Mouse (Mus musculus): Measurements from ENCODE around the gene Cckbr.
A peak's percentile ranks its signal among the peaks of the same experiment; 100 is the strongest.

Cckbr gene

DNA sequence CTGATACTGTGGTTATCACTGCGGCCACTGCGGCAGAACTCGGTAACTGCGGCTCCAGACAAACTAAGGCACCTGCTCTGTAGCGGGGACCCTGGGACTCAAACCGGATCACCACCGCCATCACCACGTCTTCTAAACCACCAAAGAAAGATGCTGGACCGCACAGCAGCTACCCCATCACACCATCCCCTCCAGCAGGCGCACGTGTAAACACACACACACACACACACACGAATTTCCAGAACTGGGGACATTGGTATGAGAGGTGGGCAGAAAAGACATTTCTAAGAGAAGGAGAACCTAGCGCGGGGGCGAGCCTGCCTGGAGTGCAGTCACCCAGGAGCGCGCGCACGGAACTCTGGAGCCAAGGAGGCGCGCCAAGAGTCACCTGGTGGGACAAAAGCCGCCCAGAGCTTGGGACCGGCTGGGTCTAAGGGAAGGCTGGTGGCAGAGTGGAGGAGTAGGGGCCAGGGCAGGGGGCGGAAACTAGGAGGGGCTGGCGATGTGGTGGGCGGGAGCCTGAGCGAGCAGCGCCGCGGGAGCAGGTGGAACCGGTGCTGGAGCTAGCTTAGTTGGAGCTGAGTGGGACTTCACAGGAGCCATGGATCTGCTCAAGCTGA, at the start of gene Cckbr:
Gene Cckbr, plus strand, starts transcription at position 308 of the 620 bp plus-strand sequence.
- no peak for DNase-seq (ENCODE audit: low spot score)

DNA sequence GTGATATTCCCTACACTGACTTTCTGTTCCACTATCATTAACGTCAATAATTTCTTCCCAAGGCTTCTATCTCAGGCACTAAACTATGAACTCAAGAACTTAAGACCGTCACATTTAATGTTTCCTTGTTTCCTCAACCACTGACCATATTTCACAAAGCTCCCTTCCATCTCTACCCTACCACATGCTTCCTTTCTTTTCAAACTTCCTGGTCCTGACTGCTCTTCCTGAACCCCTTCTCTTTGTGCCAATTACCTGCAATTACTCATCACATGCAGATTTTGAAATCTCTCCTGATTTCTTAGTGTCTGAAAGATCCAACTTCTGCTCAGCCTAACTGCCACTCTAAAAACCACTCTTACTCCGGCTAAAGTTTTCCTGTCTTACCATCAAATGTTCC, 45.2 kb upstream of the Cckbr start:
- no peak for DNase-seq (ENCODE audit: low spot score)

GRCm38 (mm10) chr7:105387696-105388095, 37.8 kb upstream of the Cckbr start:
- DNase-seq (ENCODE audit: low spot score) = no peak

- DNase-seq (ENCODE audit: low spot score) = no peak
These were observed 35.3 kb upstream of the Cckbr start for GRCm38 (mm10) chr7:105390236-105390635.

DNA sequence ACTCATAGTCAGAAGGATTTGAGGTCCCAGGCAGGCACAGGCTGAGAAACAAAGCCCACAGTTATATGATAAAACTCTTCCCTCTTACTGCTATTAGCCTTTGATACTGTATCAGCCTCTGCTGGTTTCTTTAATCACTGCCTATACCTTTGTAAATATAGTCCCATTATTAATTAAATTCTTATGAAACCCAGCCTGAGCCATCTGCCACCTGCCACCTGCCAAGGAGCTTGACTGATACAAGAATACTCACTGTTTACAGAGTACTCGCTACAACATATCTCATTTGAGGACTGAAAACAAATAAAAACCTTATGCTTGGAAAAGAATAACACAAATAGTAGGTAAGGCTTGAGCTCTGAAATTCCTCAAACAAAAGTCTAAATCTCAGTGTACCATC, 30.9 kb upstream of the Cckbr start:
- no peak for DNase-seq (ENCODE audit: low spot score)

DNA sequence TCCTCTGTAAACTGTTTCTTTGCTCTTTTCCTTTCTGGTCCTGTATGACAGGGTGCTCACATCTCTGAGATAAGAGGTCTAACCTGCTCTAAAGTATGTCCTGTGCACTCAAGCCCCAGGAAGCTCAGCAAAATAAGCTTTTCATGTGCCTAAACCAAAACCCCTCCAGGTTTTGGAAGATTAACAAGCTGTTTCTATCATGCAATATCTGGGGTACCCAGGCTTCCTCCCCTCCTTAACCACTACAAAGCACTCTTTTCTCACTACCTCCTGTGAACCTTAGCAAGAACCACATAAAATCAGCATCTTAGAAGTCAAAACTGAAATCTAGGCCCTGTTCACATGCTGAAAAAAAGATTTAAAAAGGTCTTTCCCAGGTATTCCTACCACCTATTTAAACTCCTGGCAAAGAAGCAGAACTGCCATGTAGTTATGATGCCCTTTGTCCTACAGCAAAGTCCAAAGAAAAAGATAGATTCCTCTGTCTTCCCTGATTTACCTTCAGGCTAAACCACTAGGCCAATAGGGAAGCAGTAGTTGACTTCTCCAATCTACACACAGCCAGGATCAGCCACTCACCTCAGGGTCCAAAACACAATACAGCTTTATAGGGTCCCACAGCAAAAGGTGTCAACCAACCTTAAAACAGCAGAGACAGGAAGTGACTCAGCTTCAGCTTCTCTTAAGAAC, 30.3 kb upstream of the Cckbr start:
- no peak for DNase-seq (ENCODE audit: low spot score)

DNA sequence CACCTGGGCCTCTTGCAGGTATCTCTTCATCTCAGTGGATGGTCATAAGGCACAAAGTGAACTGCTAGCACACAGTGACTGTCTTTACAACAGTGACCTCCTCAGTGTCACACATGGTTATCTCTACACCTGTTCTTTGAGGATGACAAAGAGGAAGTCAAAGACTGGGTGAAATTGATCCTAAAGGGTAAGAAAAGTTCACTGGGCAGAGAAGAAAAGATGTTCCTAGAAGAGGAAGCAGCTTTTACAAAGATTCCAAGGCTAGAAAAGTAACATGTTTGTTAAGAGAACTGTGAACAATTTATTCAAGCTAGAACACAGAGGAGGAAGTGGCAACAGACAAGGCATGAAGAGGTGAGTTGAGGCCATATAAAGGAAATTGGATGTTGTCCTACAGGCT, 29.4 kb upstream of the Cckbr start:
- no peak for DNase-seq (ENCODE audit: low spot score)

- DNase-seq (ENCODE audit: low spot score) = peak; percentile 29
These were observed 26.2 kb upstream of the Cckbr start for GRCm38 (mm10) chr7:105399058-105399934.

DNA sequence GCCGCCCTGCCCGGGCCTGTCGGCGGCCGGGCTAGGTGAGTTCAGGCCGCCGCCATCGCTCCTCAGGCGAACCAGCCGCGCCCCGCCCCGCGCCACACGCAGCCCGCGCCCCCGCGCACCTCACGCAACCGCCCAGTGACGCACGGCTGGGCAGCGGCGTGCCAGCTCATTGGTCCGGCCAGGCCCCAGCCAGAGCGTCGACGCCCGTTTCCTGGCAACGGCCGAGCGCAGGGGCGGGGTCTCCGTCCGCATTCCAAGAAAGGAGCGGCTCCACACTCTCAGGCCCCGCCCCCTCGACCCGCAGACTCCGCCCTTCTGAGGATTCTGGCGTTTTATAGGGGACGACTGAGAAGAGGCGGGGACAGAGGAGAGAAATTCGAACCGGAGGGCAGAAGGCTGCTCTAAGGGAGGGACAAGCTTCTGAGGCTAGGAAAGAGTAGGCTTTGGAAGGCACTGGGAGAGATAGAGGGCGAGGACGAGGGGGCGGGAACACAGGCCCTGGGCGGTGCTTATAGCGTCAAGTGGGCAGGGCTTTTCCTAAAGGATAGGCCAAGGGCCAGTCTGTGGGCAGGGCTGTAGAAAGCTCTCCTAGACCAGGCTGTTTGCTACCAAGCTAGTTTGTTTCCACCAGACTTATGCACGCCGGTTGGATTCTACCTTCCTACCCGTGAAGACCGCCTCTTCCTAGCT, 25.5 kb upstream of the Cckbr start, which contains the start of gene Fam160a2:
Gene Fam160a2, minus strand, starts transcription at position 120 of the 690 bp plus-strand sequence.
- DNase-seq (ENCODE audit: low spot score) = peak; percentile 96

GRCm38 (mm10) chr7:105404268-105404667, 21.3 kb upstream of the Cckbr start, which contains the start of gene Cnga4:
Gene Cnga4, plus strand, starts transcription at chr7:105404568.
- no peak for DNase-seq (ENCODE audit: low spot score)

GRCm38 (mm10) chr7:105406322-105406721, 19.2 kb upstream of the Cckbr start:
- no peak for DNase-seq (ENCODE audit: low spot score)

GRCm38 (mm10) chr7:105411874-105412632, 13.5 kb upstream of the Cckbr start:
- peak; percentile 78 for DNase-seq (ENCODE audit: low spot score)

GRCm38 (mm10) chr7:105414385-105414784, 11.1 kb upstream of the Cckbr start:
- DNase-seq (ENCODE audit: low spot score) = no peak

DNA sequence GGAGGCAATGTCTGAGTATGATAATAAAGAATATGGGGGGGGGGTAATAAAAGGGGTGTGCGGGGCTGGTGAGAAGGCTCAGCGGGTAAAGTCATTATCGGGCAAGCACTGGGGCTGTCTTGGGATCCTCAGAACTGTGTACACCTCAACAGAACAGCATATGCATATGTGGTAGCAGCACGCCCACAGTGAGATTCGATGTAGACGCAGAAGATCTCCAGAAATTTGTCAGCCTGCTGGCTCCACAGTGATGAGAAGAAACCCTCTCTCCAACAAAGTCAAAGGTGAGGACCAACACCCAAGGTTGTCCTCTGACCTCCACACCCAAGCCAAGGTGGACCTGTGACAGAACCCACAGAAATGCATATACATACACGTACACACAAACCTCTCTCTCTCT, 9.0 kb upstream of the Cckbr start:
- no peak for DNase-seq (ENCODE audit: low spot score)

GRCm38 (mm10) chr7:105418106-105418505, 7.4 kb upstream of the Cckbr start:
- no peak for DNase-seq (ENCODE audit: low spot score)

GRCm38 (mm10) chr7:105420903-105421302, 4.6 kb upstream of the Cckbr start:
- no peak for DNase-seq (ENCODE audit: low spot score)

DNA sequence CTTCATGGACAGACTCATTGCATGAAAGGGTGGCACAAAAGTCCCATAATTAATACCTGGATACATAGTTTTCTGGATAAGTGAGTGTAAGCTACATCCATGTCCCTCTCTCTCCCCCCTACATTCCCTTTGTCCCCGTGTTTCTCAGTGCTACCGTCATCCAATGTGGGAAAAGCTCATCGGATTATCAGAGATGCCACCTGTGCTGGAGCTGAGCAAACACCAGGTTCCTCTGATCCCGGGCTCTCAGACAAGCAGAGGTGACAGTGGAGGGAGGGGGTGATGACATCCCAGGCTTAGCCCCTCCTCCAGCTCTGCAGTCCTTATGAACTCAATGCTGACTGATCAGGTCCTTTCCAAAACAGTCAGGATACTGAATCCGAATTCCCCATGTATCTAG, 1.2 kb upstream of the Cckbr start:
- DNase-seq (ENCODE audit: low spot score) = no peak

GRCm38 (mm10) chr7:105426051-105426450, 520 bp downstream of the Cckbr start:
- no peak for DNase-seq (ENCODE audit: low spot score)

GRCm38 (mm10) chr7:105432058-105432457, 6.5 kb downstream of the Cckbr start:
- DNase-seq (ENCODE audit: low spot score) = no peak

GRCm38 (mm10) chr7:105433859-105434258, 8.3 kb downstream of the Cckbr start:
- no peak for DNase-seq (ENCODE audit: low spot score)

- DNase-seq (ENCODE audit: low spot score) = no peak
These were observed 9.3 kb downstream of the Cckbr start for GRCm38 (mm10) chr7:105434798-105435197.

All from layer of hippocampus, adult 9-10 months (tissue).